Mouse (Mus musculus): Measurements from ENCODE around the gene Dmac1.
A peak's percentile ranks its signal among the peaks of the same experiment; 100 is the strongest.
"Not testable (repeated sequence)": the region's sequence is repeated elsewhere in the genome, so short reads cannot be mapped to it uniquely, and the experiment has no call there.

Gene Dmac1

DNA sequence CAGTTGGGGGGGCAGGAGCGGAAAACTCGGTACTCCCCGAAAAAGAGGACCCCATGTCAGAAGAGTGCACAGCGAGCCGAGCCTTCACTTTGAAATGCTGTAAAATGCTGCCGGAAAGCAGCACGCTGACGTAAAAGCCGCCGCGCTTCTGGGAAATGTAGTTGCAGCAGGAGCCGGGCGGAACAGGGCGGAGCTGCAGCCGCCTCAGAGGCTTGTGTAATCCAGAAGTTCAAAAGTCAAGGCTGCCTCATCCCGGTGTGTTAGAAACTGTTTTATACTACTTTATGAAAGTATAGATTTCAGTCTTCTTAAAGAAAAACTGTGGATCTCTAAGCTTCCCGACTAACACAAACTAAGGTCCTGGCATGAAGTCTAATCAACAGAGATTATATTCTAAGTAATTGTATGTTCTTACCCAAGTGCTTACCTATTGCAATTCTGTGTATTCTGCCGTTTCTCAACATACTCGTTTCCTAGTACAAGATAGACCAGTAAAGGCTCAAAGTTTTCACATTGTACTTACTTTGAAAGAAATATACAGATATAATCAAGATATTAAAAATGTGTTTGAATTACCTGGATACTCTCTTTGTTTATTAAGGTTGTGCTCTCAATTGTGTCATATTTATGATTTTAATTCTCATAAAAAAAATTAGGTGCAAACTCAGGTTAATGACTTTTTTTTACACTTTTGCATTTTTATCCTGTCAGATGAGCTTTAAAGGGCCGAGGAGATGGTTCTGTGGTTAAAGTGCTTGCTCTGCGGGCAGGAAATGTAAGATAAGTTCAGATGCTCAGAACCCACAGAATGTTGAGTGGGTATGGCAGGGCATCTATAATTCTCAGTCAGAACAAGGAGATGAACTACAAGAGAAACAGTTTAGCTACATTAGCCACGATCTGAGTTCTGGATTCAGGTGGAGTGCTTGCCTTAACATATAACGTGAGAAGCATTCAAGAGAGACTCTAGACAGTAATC, at the start of gene Dmac1:
Gene Dmac1 (minus strand): TSS at position 109 of the 979 bp plus-strand sequence.
- ATAC-seq (ENCODE audit: low TSS enrichment) = peak; percentile 99

DNA sequence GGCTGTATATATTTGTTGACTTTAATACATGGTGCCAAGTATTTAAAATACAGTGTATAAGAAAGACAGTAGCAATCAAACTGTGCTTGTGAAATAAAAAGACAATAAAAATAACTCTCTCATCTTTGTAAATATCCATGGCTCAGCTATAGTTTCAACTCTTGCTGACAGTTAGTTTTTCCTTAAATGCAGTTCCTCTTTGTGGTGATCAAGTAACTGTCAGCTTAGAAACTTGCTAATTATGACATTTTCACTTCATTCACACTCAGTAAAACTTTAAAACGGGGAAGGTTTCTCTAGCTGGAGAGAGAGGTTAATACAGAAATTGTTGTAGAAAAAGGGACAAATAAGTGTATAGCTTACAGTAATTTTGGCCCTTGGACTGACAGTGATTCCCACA, 37.3 kb upstream of the Dmac1 start:
- no peak for ATAC-seq (ENCODE audit: low TSS enrichment)

DNA sequence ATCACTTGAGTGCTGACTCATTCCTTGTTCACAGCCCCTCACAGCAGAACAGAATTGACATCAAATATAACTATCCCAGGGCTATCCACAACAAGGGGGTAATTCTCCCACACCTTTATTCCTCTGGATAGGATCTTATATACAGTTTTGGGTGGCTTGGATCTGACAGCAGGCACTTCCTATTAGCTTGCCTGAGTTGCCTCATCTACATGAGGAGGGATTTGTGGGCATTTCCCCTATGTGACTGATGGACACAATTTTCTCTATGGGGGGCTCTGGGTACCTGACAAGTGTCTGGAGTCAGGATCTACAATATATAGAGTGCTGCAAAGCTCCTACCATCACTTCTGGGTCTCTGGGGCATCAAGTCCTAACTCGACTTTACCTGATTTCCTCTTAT, 36.9 kb upstream of the Dmac1 start:
- no peak for ATAC-seq (ENCODE audit: low TSS enrichment)

DNA sequence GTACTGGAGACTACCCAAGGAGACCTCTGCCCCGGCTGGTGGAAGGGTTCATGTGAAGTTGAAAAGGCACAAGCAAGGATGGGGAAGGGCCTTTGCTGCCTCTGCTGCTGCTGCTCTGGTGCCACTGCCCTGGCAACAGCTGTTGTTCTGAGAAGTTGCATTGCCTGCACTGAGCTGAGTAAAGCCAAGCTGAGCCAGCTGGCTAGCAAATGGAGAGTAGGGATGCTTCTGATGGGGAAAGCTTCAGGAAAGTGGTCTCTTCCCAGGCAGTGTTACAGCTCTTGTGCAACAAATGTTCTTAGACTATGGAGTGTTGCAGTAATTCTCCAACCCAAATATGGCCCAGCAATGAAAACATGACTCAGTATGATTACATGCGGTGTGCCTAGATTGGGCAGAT, 33.8 kb upstream of the Dmac1 start:
- no peak for ATAC-seq (ENCODE audit: low TSS enrichment)

DNA sequence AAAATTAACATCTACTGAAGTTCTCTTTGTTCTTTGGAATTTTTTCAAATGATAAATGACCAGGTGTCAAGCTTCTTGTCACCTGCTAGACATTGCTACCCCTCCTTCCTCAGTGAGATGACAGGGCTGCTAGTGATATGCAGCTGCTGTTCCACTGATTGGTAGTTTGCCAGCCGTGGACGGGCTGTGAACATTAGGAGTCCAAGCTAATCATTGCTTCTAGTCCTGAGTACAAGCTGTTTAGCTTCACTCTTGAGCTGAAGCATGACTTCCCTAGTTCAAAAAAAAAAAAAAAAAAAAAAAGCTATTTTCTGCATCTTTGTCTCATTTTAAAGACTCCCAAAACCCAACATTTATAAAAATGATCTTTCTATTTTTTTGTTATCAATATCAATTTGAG, 33.2 kb upstream of the Dmac1 start:
- ATAC-seq (ENCODE audit: low TSS enrichment) = no peak

DNA sequence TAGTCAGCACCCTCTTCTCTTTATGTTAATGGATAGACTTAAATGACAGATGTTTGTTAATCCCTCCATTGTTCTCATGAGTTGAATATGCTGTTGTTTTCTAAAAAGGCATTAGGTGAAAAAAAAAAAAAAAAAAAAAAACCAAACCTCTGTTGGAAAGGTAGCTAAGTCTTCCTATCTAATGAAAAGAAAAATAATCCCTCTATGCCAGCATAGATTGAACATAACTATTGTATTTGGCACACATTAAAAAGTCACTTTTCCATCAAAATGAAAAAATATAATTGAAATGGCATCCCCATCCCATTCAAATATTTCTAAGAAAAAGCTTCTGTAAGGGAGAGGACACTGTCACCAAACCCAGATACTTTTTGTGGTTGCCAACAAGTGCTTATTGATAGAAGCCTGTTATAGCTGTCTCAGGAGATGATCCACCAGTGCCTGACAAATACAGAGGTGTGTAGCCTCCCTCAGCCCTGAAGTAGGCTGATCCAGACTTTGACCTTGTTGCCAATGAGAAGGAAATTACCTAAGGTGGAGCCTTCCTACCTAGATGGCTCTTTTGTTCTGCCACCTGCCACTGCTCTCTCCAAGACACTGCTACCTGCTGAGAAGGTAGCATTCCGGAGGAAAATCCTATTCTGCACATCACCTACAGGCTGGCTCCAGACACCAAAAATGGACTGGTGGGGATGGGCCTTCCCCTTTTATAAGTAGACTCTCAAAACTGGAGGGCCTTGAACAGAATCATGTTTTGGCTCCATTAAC, 22.3 kb upstream of the Dmac1 start:
- ATAC-seq (ENCODE audit: low TSS enrichment) = no peak

DNA sequence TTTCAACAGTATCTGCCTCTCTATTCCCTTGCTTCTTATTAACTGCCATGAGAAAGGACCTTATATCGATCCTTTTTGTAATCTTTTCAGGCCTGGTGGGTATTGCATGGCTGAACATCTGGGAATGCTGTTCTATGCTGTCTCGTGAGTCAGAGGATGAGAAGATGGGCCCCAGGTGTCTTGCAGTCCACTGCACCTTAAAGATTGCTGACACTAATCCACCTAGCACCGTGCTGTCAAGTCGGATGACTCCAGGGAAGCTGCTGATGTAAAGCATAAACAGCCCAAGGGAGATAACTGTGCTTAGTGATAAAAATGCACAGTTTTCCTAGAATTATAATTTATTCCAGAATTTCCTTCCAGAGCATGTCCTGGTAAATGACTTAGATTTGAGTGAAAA, 14.2 kb upstream of the Dmac1 start:
- no peak for ATAC-seq (ENCODE audit: low TSS enrichment)

DNA sequence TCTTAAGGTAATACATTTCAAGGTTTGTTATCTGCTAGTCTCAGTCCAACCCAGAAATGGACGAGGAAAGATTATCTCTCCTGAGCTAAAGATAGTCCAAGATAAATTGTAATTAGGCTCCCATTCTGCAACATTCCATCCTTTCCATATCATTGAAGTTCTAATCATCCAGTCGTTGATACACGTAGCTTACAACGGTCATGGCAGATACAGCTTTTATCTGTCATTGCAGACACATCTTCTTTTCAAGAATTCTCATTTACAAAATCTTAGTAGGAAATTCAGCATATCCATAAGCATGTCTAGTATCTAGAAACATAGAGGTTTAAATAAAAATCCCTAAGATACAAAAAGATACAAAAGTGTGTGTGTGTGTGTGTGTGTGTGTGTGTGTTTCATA, 13.0 kb upstream of the Dmac1 start:
- ATAC-seq (ENCODE audit: low TSS enrichment) = no peak

DNA sequence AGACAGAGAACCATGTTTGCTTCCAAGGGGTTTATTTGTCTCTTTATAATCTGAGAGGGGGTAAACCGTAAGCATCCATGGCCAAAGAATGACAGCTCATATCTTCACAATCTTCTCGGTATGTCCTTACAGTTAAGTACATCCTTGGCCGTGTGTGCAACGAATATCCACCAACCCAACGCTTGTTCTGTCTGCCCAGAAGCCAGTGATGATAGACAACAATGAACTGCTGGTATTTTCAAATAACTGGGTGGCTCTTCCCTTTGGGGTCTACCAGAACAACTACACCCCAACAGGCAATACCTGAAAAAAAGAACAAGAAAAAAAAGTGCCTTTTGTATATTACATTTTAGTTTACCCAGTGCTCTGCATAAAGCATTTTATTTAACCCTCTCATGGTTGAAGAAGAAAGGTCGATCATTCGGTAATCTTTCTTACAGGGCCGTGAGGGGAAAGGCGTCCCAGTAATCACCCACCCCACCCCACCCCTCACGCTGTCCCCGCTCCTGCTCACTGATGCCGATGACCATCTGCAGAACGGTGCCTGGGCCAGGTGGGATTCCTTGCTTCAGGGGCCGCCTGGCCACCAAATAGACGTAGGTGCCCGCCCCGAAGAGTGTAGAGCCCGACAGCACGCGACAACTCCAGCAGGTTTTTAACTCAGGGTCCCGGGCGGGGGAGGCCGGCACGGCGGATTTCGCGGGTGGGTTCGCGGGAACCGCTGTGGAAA, 473 bp downstream of the Dmac1 start:
- ATAC-seq (ENCODE audit: low TSS enrichment) = peak; percentile 64

DNA sequence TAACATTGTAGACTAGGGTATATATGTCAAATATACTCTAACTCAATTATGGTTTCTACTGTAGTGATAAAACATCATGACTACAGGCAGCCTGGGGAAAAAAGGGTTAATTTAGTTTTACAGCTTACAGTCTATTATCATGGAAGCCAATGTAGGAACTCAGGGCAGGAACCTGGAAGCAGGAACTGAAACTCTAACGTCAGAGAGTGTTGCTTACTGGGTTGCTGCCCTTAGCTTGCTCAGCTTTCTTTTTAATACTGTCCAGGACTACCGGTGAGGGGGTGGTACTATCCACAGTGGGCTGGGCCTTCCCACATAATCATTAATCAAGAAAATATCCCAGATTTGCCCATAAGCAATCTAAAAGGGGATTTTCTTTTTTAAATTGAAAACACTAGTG, 2.4 kb downstream of the Dmac1 start:
- no peak for ATAC-seq (ENCODE audit: low TSS enrichment)

DNA sequence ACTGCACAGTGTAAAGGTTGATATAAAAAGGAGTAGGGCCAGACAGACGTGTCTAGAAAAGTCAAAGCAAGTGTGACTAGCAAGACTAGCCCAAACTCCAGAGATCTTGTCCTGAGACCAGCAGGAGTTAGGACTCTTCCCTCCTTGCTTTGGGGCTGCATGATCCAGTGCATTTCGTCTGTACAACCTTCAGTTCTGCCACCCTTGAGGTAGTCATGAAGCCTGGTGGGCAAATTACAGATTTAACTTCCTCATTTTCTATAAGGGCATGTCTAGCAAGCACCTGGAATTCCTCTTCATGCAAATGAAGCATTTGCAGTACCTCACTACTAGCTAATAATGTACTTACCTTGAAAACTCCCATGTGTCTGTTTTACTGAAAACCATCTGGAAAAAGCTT, 10.2 kb downstream of the Dmac1 start:
- no peak for ATAC-seq (ENCODE audit: low TSS enrichment)

DNA sequence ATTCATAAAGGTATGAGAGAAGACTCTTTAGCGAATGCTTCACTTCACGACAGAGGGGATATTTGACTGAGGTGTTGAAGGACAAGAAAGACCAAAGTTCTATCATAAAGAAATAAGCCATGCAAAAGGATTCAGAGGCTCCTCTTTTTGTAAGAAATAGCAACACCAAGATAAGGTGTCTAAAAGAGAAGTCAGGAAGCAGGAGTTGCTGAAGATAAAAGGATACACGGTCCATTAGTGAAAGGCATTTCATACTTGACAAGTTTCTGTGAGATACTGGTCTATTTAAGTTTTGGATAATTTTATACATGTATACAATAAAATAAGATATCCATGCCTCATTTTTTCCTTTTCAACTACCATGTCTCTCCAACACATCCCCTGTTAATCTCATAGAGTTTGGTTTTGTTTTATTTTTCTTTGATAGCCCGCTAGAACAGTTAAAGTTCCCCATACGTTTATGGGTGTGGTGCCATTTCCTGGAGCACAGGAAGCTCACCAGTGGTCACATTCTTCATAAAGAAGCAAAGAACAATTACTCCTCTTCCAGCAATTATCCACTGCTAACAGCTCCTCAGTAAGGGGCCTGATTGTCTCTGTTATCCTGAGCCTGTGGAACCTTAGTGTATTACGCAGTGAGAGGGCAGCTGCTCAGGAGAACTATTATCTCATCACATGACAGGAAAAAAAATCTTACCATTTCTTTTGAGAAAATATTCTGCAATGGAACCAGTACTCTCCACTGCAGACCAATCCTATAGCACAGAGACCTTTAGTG, 11.1 kb downstream of the Dmac1 start:
- no peak for ATAC-seq (ENCODE audit: low TSS enrichment)

DNA sequence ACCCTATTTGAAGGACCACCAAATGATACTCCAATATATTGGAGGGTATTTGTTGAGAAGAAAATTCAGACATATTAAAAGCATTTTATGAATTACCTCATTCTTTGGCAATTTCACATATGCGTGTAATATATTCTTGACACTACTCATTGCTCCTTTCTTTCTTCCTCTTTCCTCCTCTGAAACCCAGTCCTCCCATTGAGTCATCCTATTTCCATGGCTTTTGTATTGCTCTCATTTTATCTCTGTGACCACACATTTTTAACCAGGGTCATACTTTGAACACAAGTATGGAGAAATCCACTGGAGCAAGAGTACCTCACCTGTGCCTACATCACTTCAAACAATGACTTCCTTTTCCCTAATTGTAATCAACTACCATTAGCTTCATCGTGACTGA, 13.9 kb downstream of the Dmac1 start:
- ATAC-seq (ENCODE audit: low TSS enrichment) = no peak

DNA sequence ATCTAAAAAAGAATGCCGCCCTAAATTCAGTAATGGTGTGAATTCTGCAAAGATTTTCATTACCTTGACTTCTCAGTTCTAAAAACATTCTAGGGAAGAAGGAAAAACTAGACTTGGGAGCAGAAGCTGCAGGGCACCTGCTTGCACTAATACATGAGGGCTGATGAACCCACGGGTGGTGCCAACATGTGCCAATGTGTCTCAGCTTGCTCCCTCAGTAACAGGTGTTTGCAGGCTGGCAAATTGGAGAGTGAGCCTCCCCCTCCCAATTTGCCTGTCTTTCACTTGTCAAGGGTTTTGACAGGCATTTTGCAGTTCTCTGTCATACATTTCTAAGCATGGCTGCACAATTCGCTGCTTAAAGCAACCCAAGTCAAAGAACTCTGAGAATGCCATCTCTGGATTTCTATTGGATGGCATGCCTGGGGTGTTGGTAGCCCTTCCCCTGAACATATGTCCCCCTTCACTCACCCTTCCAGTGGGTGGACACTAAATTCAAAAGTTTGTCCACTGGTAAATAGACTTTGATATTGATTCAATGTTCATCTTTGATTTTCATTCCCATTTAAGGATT, 14.5 kb downstream of the Dmac1 start:
- no peak for ATAC-seq (ENCODE audit: low TSS enrichment)

DNA sequence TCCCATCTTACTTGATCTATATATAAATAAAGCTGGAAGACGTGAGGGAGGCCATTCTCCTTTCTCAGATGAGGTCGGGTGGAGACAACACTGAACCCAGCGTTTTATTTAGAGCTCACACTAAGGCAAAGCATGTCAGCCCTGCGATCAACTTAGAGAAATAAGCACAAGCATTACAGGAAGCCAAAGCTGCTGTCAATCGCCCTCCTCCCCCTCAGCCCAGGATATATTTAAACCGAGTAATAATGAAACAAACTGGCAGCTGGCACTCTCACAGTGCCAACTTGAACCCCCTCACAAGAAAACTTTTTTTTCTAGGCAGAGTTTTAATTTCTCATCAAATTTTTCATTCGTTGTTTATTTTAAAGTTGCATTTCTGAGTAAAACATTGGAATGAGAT, 15.7 kb downstream of the Dmac1 start:
- peak; percentile 69; the same call in 1 of the 2 replicates for ATAC-seq (ENCODE audit: low TSS enrichment)

DNA sequence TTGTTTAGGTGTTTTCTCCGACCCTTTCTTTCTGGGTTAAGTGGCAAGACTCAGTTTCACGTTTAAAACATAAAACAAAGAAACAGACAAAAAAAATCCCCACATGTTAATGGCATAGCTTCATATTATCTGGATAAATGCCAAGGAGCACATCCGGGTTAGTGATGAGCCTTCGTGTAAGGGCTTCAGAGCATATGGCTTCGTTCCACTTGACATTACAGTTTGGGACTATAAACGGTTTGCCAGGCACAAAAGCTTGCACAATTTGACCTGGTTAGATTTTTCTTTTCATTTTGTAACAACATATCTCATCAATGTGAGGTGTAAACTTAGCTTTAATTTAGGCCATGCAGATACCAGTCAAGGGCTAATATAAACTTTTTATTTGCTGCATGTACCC, 17.9 kb downstream of the Dmac1 start:
- no peak for ATAC-seq (ENCODE audit: low TSS enrichment)

DNA sequence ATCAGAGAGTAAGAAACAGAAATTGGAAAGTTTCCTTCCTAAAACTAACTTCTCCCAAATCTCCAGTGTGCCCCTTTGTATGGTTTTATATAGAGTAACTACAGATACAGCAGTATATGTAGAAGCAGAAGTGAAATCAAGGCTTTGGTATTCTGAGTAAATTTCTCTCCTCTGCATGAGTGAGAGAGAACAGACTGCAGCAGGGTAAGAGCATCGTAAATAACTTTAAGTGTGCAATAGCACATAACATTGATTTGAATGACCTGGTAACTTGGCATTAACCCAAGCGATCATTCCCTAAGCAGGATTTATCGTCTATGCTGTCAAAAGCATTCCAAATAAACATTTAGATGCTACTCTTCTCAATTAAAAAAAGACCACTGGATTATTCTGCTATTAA, 18.7 kb downstream of the Dmac1 start:
- no peak for ATAC-seq (ENCODE audit: low TSS enrichment)

DNA sequence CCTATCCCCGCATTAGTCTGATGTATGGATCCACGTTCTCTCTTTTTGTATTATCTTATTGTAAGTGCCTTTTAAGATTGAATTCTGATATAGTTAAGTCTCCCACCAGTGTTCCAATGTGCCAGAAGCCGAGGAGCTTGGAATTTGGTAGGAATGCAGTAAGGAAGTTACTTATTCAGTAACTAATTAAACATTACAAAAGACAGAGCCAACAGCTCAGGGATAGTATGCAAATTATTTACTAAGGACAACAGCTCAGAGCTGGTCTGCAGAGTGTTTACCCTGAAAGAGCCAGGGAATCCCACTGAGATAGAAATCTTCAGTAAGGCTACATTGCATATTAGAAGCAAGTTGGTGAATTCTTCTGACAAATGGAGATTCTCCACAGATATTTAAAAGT, 43.5 kb downstream of the Dmac1 start:
- not testable (repeated sequence) for ATAC-seq (ENCODE audit: low TSS enrichment)
